Mouse (Mus musculus): ENCODE measurements at regions not wholly inside any gene's neighbourhood (a gene's known extent, or its start where the extent isn't known, plus 50 kb on each side); places are given as distances from the start of the nearest gene placed in this dataset.

- in situ Hi-C loops (cut with MboI; ENCODE audit: unreplicated experiment in 2 of 2): no loop called here
Measured at GRCm38 (mm10) chr16:30118876-30119275, 54.7 kb downstream of the Hes1 start.

- in situ Hi-C loops (cut with MboI; ENCODE audit: unreplicated experiment in 2 of 2): no loop called here
Measured at GRCm38 (mm10) chr16:30120330-30121265, 56.4 kb downstream of the Hes1 start.

DNA sequence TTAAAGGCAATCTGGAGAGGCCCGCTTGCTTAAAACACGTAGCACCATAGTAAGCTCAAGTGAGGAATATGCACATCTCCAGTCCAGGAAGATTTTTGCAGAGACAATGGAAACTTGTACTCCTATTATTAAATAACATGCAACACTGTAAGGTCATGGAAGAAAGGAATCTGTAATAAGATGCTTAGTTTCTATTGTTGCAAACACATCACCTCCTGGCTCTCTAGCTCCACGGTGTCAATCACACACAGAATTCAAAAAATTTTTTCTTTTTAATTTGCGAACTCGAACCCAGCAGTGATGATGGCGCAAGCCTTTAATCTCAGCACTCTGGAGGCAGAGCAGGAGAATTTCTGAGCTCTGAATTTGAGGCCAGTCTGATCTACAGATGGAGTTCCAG, 57.4 kb downstream of the Hes1 start:
- in situ Hi-C loops (cut with MboI; ENCODE audit: unreplicated experiment in 2 of 2): no loop called here

DNA sequence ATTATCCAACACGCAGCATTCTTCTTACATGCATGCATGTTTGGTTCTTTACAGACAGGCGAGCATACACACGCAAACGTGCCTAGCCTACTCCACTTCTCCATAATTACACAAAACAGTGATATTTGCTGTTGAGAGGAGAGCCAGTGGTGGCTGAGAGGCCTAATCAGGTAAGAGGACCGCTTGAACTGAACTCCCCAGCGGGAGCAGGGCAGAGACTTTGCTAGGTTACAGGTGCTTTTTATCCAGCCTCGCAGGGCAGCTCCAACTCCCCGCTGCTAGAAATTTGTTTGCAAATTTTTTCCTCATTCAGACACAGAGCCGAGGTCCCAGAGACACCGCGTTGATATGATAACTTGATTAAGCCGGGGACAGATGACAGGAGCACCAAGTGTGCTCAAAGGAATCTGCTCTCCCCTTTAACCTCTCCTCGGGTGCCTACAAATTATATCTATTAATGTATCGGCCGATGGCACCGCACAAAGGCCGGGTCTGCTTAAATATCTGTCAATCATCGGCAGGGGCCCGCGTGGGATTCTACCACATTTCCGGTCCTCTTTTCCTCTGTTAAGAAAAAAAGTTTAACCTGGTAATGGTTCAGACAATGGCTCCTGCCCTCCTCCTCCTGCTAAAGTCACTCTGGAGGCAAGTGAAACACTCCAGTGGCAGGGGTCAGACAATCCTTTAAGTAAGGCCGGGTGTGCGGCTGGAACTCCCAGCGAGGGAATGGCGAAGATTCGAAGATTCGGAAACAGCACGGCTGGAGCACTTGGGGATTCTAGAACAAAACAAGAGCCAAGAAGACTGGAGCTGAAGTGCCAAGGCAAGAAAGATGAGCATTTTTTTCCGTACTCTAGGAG, 58.3 kb downstream of the Hes1 start:
- in situ Hi-C loops (cut with MboI; ENCODE audit: unreplicated experiment in 2 of 2): no loop called here

GRCm38 (mm10) chr16:30127015-30127414, 62.8 kb downstream of the Hes1 start:
- in situ Hi-C loops (cut with MboI; ENCODE audit: unreplicated experiment in 2 of 2): no loop called here

- in situ Hi-C loops (cut with MboI; ENCODE audit: unreplicated experiment in 2 of 2): no loop called here
Measured at GRCm38 (mm10) chr16:30128787-30129186, 64.6 kb downstream of the Hes1 start.

DNA sequence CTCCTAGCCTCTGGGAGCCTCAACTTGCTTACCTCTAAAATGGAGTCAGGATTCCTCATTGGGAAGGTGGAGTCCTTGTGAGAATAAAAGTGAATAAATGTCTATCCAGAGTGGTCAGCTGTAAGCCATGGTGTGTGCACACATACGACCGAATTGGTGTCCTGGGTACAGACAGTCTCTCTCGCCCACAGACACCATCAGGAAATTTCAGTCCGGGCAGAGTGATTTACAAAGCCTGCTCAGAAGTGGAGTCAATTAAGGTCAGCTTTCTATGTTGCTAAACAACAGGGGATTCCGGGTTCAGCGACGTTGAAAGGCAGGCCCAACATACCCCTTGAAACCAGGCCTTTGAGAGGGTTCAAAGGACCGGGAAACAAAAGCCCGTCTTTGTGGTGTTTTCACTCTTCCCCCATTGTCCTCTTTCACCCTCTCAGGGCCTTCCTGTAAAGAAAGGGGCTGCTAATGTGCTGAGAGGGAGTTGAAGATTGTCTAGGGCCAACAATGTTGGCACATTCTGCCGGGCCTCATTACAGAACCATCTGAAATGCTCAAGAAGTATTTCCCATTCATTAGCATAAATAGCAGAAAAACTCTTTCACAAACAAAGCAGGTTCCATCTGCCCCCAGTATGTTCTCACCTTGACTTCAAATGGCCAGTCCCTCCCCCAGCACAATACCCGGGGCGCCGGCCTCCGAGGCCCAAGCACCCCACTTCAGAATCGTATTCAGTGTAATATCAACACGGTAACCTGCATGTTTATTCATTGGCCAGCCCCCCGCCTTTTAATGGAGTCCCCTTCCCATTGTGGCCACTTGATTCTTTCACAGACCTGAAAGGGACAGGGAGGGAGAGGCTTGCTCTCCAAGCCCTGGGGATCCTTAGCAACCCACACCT, 65.3 kb downstream of the Hes1 start:
- in situ Hi-C loops (cut with MboI; ENCODE audit: unreplicated experiment in 2 of 2): loop anchor here (5.0 to 10.0 kb wide), 2 partner anchors 45 to 47 kb away; no protein-coding TSS in a partner anchor

DNA sequence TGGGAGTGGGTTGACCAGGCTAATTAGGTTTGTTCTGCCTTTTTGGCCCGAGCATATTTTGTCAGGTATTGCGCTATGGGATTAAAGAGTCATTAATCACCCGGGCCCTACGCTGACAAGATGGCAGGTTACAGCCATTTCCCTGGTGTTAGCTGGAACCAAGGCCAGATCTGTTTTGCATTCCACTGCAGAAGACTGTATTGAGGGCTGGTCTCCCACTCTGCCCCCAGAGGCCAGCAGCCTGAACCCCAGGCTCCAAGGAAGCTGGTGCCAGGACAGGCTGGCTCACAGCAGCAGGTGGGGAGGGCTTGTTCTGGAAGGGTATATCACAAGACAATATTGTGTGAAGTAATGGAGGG, 65.9 kb downstream of the Hes1 start:
- in situ Hi-C loops (cut with MboI; ENCODE audit: unreplicated experiment in 2 of 2): loop anchor here (5.0 to 10.0 kb wide), 2 partner anchors 45 to 48 kb away; no protein-coding TSS in a partner anchor

DNA sequence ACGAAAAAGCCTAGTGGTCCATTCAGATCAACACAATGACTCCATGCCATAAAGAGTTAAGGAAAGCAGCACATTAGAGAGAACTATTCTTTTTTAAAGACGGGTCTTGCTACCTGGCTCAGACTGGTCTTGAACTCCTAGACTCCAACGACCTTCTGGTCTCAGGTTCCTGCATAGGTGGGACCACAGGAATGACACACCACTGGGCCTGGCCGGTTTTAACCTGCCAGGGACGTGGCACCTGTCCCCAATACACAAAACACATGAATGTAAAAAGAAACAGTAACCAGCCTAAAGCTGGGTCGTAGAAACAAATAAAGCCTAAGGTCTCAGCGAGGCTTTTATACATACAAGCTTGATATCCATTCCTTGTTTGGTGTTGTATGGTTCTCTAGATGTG, 67.9 kb downstream of the Hes1 start:
- in situ Hi-C loops (cut with MboI; ENCODE audit: unreplicated experiment in 2 of 2): loop anchor here (5.0 to 10.0 kb wide), 2 partner anchors 47 to 50 kb away; no protein-coding TSS in a partner anchor

DNA sequence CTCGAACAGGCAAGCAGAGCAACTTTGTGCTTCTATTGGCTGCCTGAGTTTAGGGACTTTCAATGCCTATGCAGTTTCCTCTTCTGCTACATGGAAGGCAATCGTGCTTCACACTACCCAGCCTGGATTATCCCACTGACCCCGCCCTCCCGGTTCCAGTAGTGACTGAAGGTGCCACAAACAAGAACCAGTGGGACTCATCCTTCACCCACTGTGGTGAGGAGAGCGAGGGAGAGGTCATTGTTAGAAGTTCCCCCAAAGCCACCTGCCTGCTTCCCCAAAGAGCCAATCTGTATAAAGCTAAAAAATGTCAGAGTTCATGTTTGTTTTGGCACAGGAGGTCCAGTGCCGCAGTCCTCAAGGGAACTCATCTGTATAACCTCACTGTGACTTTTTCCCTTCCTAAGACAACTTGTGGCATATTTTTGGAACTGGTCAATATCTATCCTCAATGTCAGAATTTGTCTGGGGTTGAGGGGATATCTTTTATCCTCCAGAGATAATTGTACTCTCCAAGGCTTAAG, 70.5 kb downstream of the Hes1 start:
- in situ Hi-C loops (cut with MboI; ENCODE audit: unreplicated experiment in 2 of 2): loop anchor here (5.0 to 10.0 kb wide), 2 partner anchors 50 to 52 kb away; no protein-coding TSS in a partner anchor

DNA sequence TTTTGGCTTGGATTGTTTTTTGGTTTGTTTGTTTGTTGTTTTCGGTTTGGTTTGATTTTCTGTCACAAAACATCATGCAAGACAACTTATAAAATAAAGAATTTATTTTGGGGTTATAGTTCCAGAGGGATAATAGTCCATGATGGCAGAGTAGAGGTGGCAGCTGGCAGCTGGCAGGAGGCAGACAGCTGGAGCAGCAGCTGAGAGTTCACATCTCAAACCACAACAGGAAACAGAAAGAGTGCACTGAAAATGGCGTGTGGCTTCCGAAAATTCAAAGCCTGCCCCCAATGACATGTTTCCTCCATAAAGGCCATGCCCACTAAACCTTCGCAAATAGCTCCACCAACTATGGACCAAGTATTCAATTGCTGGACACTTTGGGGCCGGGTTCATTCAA, 72.7 kb downstream of the Hes1 start:
- in situ Hi-C loops (cut with MboI; ENCODE audit: unreplicated experiment in 2 of 2): loop anchor here in 1 of 2 experiments (10.0 kb wide), 1 partner anchor 52 kb away; no protein-coding TSS in a partner anchor

GRCm38 (mm10) chr16:30137812-30138211, 73.6 kb downstream of the Hes1 start:
- in situ Hi-C loops (cut with MboI; ENCODE audit: unreplicated experiment in 2 of 2): loop anchor here in 1 of 2 experiments (10.0 kb wide), 1 partner anchor 53 kb away; no protein-coding TSS in a partner anchor

GRCm38 (mm10) chr16:30144818-30145464, 80.8 kb downstream of the Hes1 start:
- in situ Hi-C loops (cut with MboI; ENCODE audit: unreplicated experiment in 2 of 2): loop anchor here (5.0 kb wide), 3 partner anchors 37 to 78 kb away; no protein-coding TSS in a partner anchor

- in situ Hi-C loops (cut with MboI; ENCODE audit: unreplicated experiment in 2 of 2): loop anchor here (5.0 kb wide), 3 partner anchors 37 to 78 kb away; no protein-coding TSS in a partner anchor
Measured at GRCm38 (mm10) chr16:30145465-30146207, 81.5 kb downstream of the Hes1 start.

DNA sequence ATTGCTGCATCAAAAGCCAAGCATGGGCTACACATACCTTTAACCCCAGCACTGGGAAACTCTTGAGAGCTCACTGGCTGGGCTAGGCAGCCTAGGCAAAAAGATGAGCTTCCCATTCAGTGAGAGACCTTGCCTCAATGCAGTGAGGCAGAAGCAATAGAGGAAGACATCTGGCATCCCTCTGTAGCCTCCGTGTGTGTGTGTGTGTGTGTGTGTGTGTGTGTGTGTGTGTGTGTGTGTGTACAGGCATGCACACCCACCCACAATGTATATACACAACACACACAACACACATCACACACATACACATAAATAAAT, 82.0 kb downstream of the Hes1 start:
- in situ Hi-C loops (cut with MboI; ENCODE audit: unreplicated experiment in 2 of 2): loop anchor here (5.0 kb wide), 3 partner anchors 36 to 79 kb away; no protein-coding TSS in a partner anchor

GRCm38 (mm10) chr16:30147296-30147695, 83.1 kb downstream of the Hes1 start:
- in situ Hi-C loops (cut with MboI; ENCODE audit: unreplicated experiment in 2 of 2): loop anchor here (5.0 kb wide), 3 partner anchors 35 to 80 kb away; no protein-coding TSS in a partner anchor

DNA sequence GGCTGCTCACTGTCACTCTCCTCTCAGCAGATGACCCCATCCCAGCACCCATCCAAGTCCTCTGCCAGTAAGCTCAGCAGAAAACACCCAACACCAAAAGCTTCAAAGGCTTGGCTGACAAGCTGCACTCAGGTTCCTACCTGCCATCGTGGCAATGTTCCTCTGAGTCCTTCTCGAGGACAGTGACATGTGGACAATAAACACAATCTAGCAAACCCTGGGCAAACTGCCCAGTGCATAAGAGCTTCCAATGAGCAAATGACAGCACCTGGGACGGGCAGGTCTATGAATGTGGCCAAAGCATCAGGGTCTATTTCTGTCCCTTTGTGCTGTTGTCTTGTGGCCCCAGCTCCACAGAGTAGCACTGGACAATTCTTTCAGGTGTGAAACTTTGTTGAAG, 86.9 kb downstream of the Hes1 start:
- in situ Hi-C loops (cut with MboI; ENCODE audit: unreplicated experiment in 2 of 2): no loop called here

DNA sequence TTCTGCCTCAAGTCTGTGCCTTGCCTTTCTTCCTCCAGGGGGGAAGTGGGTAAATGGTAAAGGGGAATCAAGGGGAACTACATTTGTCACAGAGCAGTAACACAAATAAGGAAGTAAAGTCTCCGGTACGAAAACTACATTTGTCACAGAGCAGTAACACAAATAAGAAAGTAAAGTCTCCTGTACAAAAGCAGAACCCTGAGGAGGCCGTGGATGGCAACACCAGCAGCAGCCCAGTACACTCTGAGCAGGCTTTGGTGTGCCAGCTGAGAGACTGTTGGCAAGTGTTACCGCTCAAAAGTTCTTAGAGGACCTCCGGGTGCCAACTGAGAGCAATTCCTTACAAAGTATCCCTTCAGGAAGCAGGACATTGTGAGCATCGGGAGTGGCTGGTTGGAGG, 90.9 kb downstream of the Hes1 start:
- in situ Hi-C loops (cut with MboI; ENCODE audit: unreplicated experiment in 2 of 2): no loop called here

Measured in v-Abl transformed pro-B cells (cell line).